ENCODE assay signal across 7 mouse cellular contexts in the genomic region with DNA sequence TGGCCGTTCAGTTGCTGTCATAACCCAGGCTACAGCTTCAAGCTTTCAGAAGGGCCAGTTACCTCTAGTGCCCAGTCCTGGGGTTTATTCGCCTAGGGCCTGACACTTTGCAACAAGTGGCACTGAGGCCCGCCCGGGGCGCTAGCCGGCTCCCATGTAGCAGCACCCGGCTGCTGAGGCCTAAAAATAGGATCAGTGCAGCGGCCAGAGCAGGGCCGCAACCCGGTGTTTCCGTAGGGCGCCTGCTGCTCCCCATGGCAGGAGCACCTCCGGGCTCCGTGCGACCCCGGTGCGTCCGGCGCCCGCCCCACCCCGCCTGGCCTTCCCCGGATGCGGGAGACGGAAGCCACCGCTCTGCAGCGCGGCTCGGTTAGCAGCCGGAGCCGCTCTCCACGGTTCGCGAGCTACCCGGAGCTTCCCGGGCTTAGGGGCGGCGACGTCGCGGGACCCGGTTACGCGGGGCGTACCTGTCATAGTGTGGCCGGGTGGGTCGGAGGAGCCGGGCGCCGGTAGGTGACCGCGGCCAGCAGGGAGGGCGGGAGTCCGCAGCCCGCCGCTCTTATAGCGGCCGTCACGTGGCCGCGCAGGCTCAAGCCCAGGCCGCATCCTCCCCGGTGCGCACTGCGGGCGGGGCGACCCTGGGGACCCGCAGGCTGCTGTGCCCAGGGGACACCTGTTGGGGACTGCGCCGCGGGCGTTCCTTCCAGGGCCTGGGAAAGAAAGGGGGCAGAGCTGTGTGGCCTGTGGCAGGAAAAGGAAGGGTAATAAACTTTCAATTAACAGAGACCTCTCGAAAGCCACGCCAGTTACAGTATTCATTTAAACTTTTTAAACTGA. TPM values are rescaled to one million over a fixed set of nuclear protein-coding genes. Genes with fewer than 3 reads are reported as not detected.
DNase-seq lines count a peak whose midpoint lies in the region; ATAC-seq lines count a peak whose summit lies in the region.

A gene (minus strand): TSS at position 787 of the 837 bp plus-strand sequence.

- peak within 1 kb of the TSS; percentile 53 for H3K4me3 ChIP-seq in intestine, embryonic 15.5 days (replicated peaks)
- peak within 1 kb of the TSS; percentile 84 for H3K4me3 ChIP-seq in limb, embryonic 10.5 days
- peak within 1 kb of the TSS; percentile 76 for H3K4me3 ChIP-seq in midbrain, embryonic 11.5 days (ENCODE audit: low read depth, low read length)

- no peaks in the 10 kb centered on the region for H3K9me3 ChIP-seq in intestine, embryonic 15.5 days
- H3K9me3 ChIP-seq in limb, embryonic 10.5 days (replicated peaks), result no peaks in the 10 kb centered on the region
- no peaks in the 10 kb centered on the region; the same call in 1 of the 2 replicates for H3K9me3 ChIP-seq in midbrain, embryonic 11.5 days (ENCODE audit: control insufficient read depth, low read length)

- peak; percentile 81 for DNase-seq in adrenal gland, postnatal 10 days
- peak; percentile 27 for DNase-seq in embryo, embryonic 11.5 days (ENCODE audit: low read depth, low spot score)
- DNase-seq in gastrocnemius, postnatal 4 days (ENCODE audit: low spot score in 2 of 2), result peak; percentile 42 to 62
- DNase-seq in limb, embryonic 10.5 days (ENCODE audit: low spot score), result peak; percentile 73
- DNase-seq in midbrain, embryonic 11.5 days (ENCODE audit: low spot score, missing footprints), result peak; percentile 94
- DNase-seq in skeletal muscle tissue, adult 2 months (ENCODE audit: low read depth, low spot score), result peak; percentile 83

- H3K9ac ChIP-seq in intestine, embryonic 15.5 days, result peak within 1 kb of the TSS; percentile 63
- peak within 1 kb of the TSS; percentile 85 for H3K9ac ChIP-seq in midbrain, embryonic 11.5 days (ENCODE audit: low read length)

- 0 out of 2 replicates have a peak, but pooled peaks cover 2% of the 10 kb centered on the region for H3K4me1 ChIP-seq in intestine, embryonic 15.5 days (replicated peaks)
- peaks cover 10% of the 10 kb centered on the region for H3K4me1 ChIP-seq in limb, embryonic 10.5 days
- no peaks in the 10 kb centered on the region; the same call in 1 of the 2 replicates for H3K4me1 ChIP-seq in midbrain, embryonic 11.5 days (ENCODE audit: control insufficient read depth, insufficient read depth, low read length)

- H3K27me3 ChIP-seq in intestine, embryonic 15.5 days (replicated peaks), result no peaks in the 10 kb centered on the region
- H3K27me3 ChIP-seq in limb, embryonic 10.5 days (ENCODE audit: low read depth, poor library complexity, severe bottlenecking), result no peaks in the 10 kb centered on the region
- H3K27me3 ChIP-seq in midbrain, embryonic 11.5 days (ENCODE audit: control insufficient read depth, insufficient read depth, low read length), result no peaks in the 10 kb centered on the region

- no peaks in the 10 kb centered on the region for H3K36me3 ChIP-seq in intestine, embryonic 15.5 days
- no peaks in the 10 kb centered on the region for H3K36me3 ChIP-seq in limb, embryonic 10.5 days
- H3K36me3 ChIP-seq in midbrain, embryonic 11.5 days (ENCODE audit: control insufficient read depth, insufficient read depth, low read length), result no peaks in the 10 kb centered on the region

- peak within 1 kb of the TSS; percentile 91 for H3K4me2 ChIP-seq in intestine, embryonic 15.5 days (replicated peaks)
- H3K4me2 ChIP-seq in midbrain, embryonic 11.5 days, result peak within 1 kb of the TSS; percentile 90

- peak; percentile 97 for ATAC-seq in intestine, embryonic 15.5 days
- ATAC-seq in midbrain, embryonic 11.5 days (ENCODE audit: low FRiP score), result peak; percentile 95

- WGBS in intestine, embryonic 15.5 days, result under 1% methylated on average over 73 of the region's 73 CpGs
- under 1% methylated on average over 73 of the region's 73 CpGs for WGBS in limb, embryonic 10.5 days
- 1% methylated on average over 59 of the region's 73 CpGs for WGBS in midbrain, embryonic 11.5 days

- no peak within 1 kb of the TSS for H3K27ac ChIP-seq in intestine, embryonic 15.5 days
- peak within 1 kb of the TSS; percentile 89 for H3K27ac ChIP-seq in limb, embryonic 10.5 days
- no peak within 1 kb of the TSS for H3K27ac ChIP-seq in midbrain, embryonic 11.5 days (ENCODE audit: low read depth, low read length)

RNA-seq across cellular contexts. Expression of the gene that starts here (rescaled TPM):
- 10 to 100 TPM; 75.3 to 99.1 TPM for total RNA-seq in adrenal gland, postnatal 10 days (2021)
- total RNA-seq in gastrocnemius, postnatal 4 days (2021), result 100 to 1,000 TPM; 116 to 133 TPM
- polyA plus RNA-seq in intestine, embryonic 15.5 days (2015; fragmentation: Nextera tagmentation; extraction: Ambion mirVana), result 47.4 and 49.0 TPM in 2 replicates
- 43.1 and 44.2 TPM in 2 replicates for polyA plus RNA-seq in limb, embryonic 10.5 days (2016; fragmentation: Nextera tagmentation; extraction: Ambion mirVana)
- polyA plus RNA-seq in midbrain, embryonic 11.5 days (2014; fragmentation: Nextera tagmentation; extraction: Ambion mirVana), result 32.7 and 33.0 TPM in 2 replicates

Comparison
In these comparisons a context has a peak if more than half of its experiments do, and no peak if none do; other contexts are left out.
1. DNase-seq: peak in every context shown above with its lines; median percentile 94 in midbrain, embryonic 11.5 days; 83 in skeletal muscle tissue, adult 2 months; 81 in adrenal gland, postnatal 10 days; 73 in limb, embryonic 10.5 days; 52 in gastrocnemius, postnatal 4 days; 27 in embryo, embryonic 11.5 days.